In genomic region chr2:26153909-26154340, GRCm38 (mm10) we compare ENCODE assay signal across 8 mouse cellular contexts. TPM values are rescaled to one million over a fixed set of nuclear protein-coding genes. Genes with fewer than 3 reads are reported as not detected.
A peak's percentile ranks its signal among the peaks of the same experiment; 100 is the strongest.
DNase-seq lines count a peak whose midpoint lies in the region; ATAC-seq lines count a peak whose summit lies in the region.

No protein-coding gene starts in this region.

- ATAC-seq in hindbrain, embryonic 11.5 days (ENCODE audit: low FRiP score): peak; percentile 66
- ATAC-seq in liver, embryonic 16.5 days (ENCODE audit: low read depth): peak; percentile 69
- ATAC-seq in neural tube, embryonic 14.5 days (ENCODE audit: low read depth): peak; percentile 81

- H3K9ac ChIP-seq in hindbrain, embryonic 11.5 days (ENCODE audit: low read depth, low read length): no peak overlapping the region
- no peak overlapping the region for H3K9ac ChIP-seq in liver, embryonic 16.5 days (ENCODE audit: low read depth, low read length)
- no peak overlapping the region for H3K9ac ChIP-seq in neural tube, embryonic 14.5 days (replicated peaks; ENCODE audit: low read depth, low read length)

- no peak overlapping the region for H3K27ac ChIP-seq in hindbrain, embryonic 11.5 days (ENCODE audit: low read depth, low read length)
- H3K27ac ChIP-seq in liver, embryonic 16.5 days (ENCODE audit: low read length): no peak overlapping the region
- no peak overlapping the region for H3K27ac ChIP-seq in neural tube, embryonic 14.5 days (ENCODE audit: low read depth, low read length)

- H3K9me3 ChIP-seq in hindbrain, embryonic 11.5 days (ENCODE audit: control insufficient read depth, low read length): no peaks in the 10 kb centered on the region
- H3K9me3 ChIP-seq in liver, embryonic 16.5 days (replicated peaks; ENCODE audit: control insufficient read depth, low read length): no peaks in the 10 kb centered on the region
- no peaks in the 10 kb centered on the region for H3K9me3 ChIP-seq in neural tube, embryonic 14.5 days (ENCODE audit: control insufficient read depth, low read length)

- H3K4me1 ChIP-seq in hindbrain, embryonic 11.5 days (replicated peaks; ENCODE audit: control insufficient read depth, insufficient read depth, low read length): peaks cover 3% of the 10 kb centered on the region; the same call in 1 of the 2 replicates
- peaks cover 20% of the 10 kb centered on the region for H3K4me1 ChIP-seq in liver, embryonic 16.5 days (ENCODE audit: control insufficient read depth, low read depth, low read length)
- H3K4me1 ChIP-seq in neural tube, embryonic 14.5 days (ENCODE audit: control insufficient read depth, insufficient read depth, low read length): peaks cover 21% of the 10 kb centered on the region

- WGBS in hindbrain, embryonic 11.5 days: 10% methylated on average over 4 of the region's 4 CpGs
- WGBS in liver, embryonic 16.5 days (ENCODE audit: insufficient replicate concordance): 11% methylated on average over 4 of the region's 4 CpGs
- WGBS in neural tube, embryonic 14.5 days: 12% methylated on average over 4 of the region's 4 CpGs

- H3K36me3 ChIP-seq in hindbrain, embryonic 11.5 days (ENCODE audit: control insufficient read depth, insufficient read depth, low read length): no peaks in the 10 kb centered on the region
- no peaks in the 10 kb centered on the region for H3K36me3 ChIP-seq in liver, embryonic 16.5 days (ENCODE audit: control insufficient read depth, insufficient read depth)
- no peaks in the 10 kb centered on the region for H3K36me3 ChIP-seq in neural tube, embryonic 14.5 days (ENCODE audit: control insufficient read depth, insufficient read depth, low read length)

- H3K4me3 ChIP-seq in hindbrain, embryonic 11.5 days (ENCODE audit: low read depth, low read length): no peak overlapping the region
- H3K4me3 ChIP-seq in liver, embryonic 16.5 days (ENCODE audit: low read depth, low read length): no peak overlapping the region
- no peak overlapping the region for H3K4me3 ChIP-seq in neural tube, embryonic 14.5 days (ENCODE audit: low read depth, low read length)

- H3K4me2 ChIP-seq in hindbrain, embryonic 11.5 days (replicated peaks; ENCODE audit: low read depth, low read length): no peak overlapping the region
- H3K4me2 ChIP-seq in liver, embryonic 16.5 days (ENCODE audit: low read depth, low read length): no peak overlapping the region
- no peak overlapping the region for H3K4me2 ChIP-seq in neural tube, embryonic 14.5 days (ENCODE audit: low read depth, low read length)

- 0 out of 2 replicates have a peak, but pooled peaks cover 3% of the 10 kb centered on the region for H3K27me3 ChIP-seq in hindbrain, embryonic 11.5 days (ENCODE audit: control insufficient read depth, insufficient read depth, low read length)
- H3K27me3 ChIP-seq in liver, embryonic 16.5 days (ENCODE audit: control insufficient read depth, insufficient read depth, low read depth, low read length): no peaks in the 10 kb centered on the region
- no peaks in the 10 kb centered on the region for H3K27me3 ChIP-seq in neural tube, embryonic 14.5 days (ENCODE audit: control insufficient read depth, insufficient read depth, low read length)

- peak; percentile 51 to 60 for DNase-seq in layer of hippocampus, postnatal 10 days (ENCODE audit: low spot score in 2 of 2)
- no peak for DNase-seq in layer of hippocampus, adult 9-11 months
- DNase-seq in MN1 (ENCODE audit: low spot score): peak; percentile 57
- peak; percentile 78 for DNase-seq in embryo, embryonic 10 days (ENCODE audit: low spot score)
- DNase-seq in hindbrain, embryonic 11.5 days (ENCODE audit: low spot score): peak; percentile 76
- no peak for DNase-seq in gastrocnemius, postnatal 25 days

RNA-seq across cellular contexts. Expression of gene Nacc2, which starts 30.9 kb away (rescaled TPM):
- total RNA-seq in layer of hippocampus, postnatal 10 days (2021): 10 to 100 TPM; 42.8 to 46.3 TPM
- polyA plus RNA-seq in hindbrain, embryonic 11.5 days (2014; fragmentation: Nextera tagmentation; extraction: Ambion mirVana): 5.7 and 7.2 TPM in 2 replicates
- 3.9 and 6.4 TPM in 2 replicates for polyA plus RNA-seq in liver, embryonic 16.5 days (2015; fragmentation: Nextera tagmentation; extraction: Ambion mirVana)
- polyA plus RNA-seq in neural tube, embryonic 14.5 days (2014; fragmentation: Nextera tagmentation; extraction: Ambion mirVana): 14.5 and 18.3 TPM in 2 replicates
- total RNA-seq in gastrocnemius, postnatal 25 days (2021): 10 to 100 TPM; 18.2 to 23.7 TPM

RNA-seq across cellular contexts. Expression of gene Lhx3, which starts 54.2 kb away (rescaled TPM):
- total RNA-seq in layer of hippocampus, postnatal 10 days (2021): not detected
- polyA plus RNA-seq in hindbrain, embryonic 11.5 days (2014; fragmentation: Nextera tagmentation; extraction: Ambion mirVana): 6.1 and 7.4 TPM in 2 replicates
- polyA plus RNA-seq in liver, embryonic 16.5 days (2015; fragmentation: Nextera tagmentation; extraction: Ambion mirVana): not detected in 2 replicates
- 9.1 and 10.1 TPM in 2 replicates for polyA plus RNA-seq in neural tube, embryonic 14.5 days (2014; fragmentation: Nextera tagmentation; extraction: Ambion mirVana)
- not detected for total RNA-seq in gastrocnemius, postnatal 25 days (2021)

Comparison
In these comparisons a context has a peak if more than half of its experiments do, and no peak if none do; other contexts are left out.
1. DNase-seq: peak in layer of hippocampus, postnatal 10 days (2 of 2), MN1 (single experiment), embryo, embryonic 10 days (single experiment) and hindbrain, embryonic 11.5 days (single experiment); none in layer of hippocampus, adult 9-11 months (single experiment) and gastrocnemius, postnatal 25 days (single experiment).
2. Peak in every context shown above with its lines, with median percentiles within 50 percentile points of each other: ATAC-seq.